Mouse (Mus musculus) erythroblast, embryonic 14.5 days (primary cell): Measurements from ENCODE around the gene Bnc1.

ENCODE experiments used
- GATA1 ChIP-seq: IDR thresholded peaks from 2 replicates; pipeline ENCODE4 v1.6.1; 2012; ENCODE audit warnings: low read length, inconsistent platforms, mixed read lengths
- TAL1 ChIP-seq: IDR thresholded peaks from 3 replicates; pipeline ENCODE4 v1.6.1; 2012; ENCODE audit warnings: low read length, inconsistent platforms, mixed read lengths

GRCm38 (mm10) chr7:81974616-81975015 is 17.5 kb downstream of the Bnc1 start:
- TF ChIP-seq GATA1 (no peak), TAL1 (no peak)
